Mouse (Mus musculus) embryonic facial prominence, embryonic 11.5 days (tissue): ENCODE data around the gene Bphl. TPM values are rescaled to one million over a fixed set of nuclear protein-coding genes. Genes with fewer than 3 reads are reported as not detected.

Experiments used
- ATAC-seq: fragments of 200-750 bp; cut with Nextera tagmentation; replicated peaks from 2 replicates; pipeline ENCODE4 v1.8.0; 2017; ENCODE audit warnings: low read depth; ENCODE audit not compliant: insufficient number of reproducible peaks, low FRiP score, low TSS enrichment
- DNase-seq: peaks from one replicate; pipeline ENCODE4 v3.0.0-alpha.2; 2015; ENCODE audit warnings: low spot score
- H3K27ac ChIP-seq: fragments of 300-500 bp; sonication (generic); replicated peaks from 2 replicates; pipeline ENCODE4 v1.5.1; 2014; ENCODE audit warnings: mild to moderate bottlenecking, low read depth, low read length, control low read depth
- H3K27me3 ChIP-seq: fragments of 300-500 bp; sonication (generic); 2 replicates; pipeline ENCODE4 v1.6.1; 2014; ENCODE audit warnings: mild to moderate bottlenecking, low read length, moderate library complexity, mixed read lengths; ENCODE audit not compliant: control insufficient read depth, insufficient read depth
- H3K36me3 ChIP-seq: fragments of 300-500 bp; sonication (generic); replicated peaks from 2 replicates; pipeline ENCODE4 v1.6.1; 2014; ENCODE audit warnings: low read depth, mild to moderate bottlenecking, low read length, moderate library complexity, mixed read lengths; ENCODE audit not compliant: control insufficient read depth, insufficient read depth
- H3K4me1 ChIP-seq: fragments of 300-500 bp; sonication (generic); 2 replicates; pipeline ENCODE4 v1.6.1; 2014; ENCODE audit warnings: low read length, mixed read lengths; ENCODE audit not compliant: control insufficient read depth, insufficient read depth
- H3K4me2 ChIP-seq: fragments of 300-500 bp; sonication (generic); 2 replicates; pipeline ENCODE4 v1.6.1; 2014; ENCODE audit warnings: low read depth, mild to moderate bottlenecking, control low read depth, low read length, moderate library complexity
- H3K4me3 ChIP-seq: fragments of 300-500 bp; sonication (generic); 2 replicates; pipeline ENCODE4 v1.5.1; 2014; ENCODE audit warnings: low read depth, low read length, control low read depth
- H3K9ac ChIP-seq: fragments of 300-500 bp; sonication (generic); replicated peaks from 2 replicates; pipeline ENCODE4 v1.6.1; 2014; ENCODE audit warnings: mild to moderate bottlenecking, control low read depth, low read length
- H3K9me3 ChIP-seq: fragments of 300-500 bp; sonication (generic); replicated peaks from 2 replicates; pipeline ENCODE4 v1.6.1; 2016; ENCODE audit warnings: mild to moderate bottlenecking, low read length, inconsistent platforms, mixed read lengths; ENCODE audit not compliant: control insufficient read depth
- WGBS: fragments of 180-500 bp; shearing (Covaris S2); extraction: QIAGEN DNeasy Blood & Tissue Kit; methylation state at CpG from one replicate; pipeline ENCODE4 v1.1.7; 2014; 5-methylcytosine and 5-hydroxymethylcytosine counted together
- polyA plus RNA-seq: library from polyadenylated mRNA; unstranded; fragments of >200 nt; fragmentation: Nextera tagmentation; extraction: Ambion mirVana; gene quantifications from 2 replicates; pipeline ENCODE4 v1.2.1, GENCODE M21; 2014

Bphl gene
- polyA plus RNA-seq, 1 experiment from 2014 or later: 42.8 TPM

- 84% methylated on average over 3 of the region's 3 CpGs for WGBS
- no peak for ATAC-seq
- no peak overlapping the region for H3K4me3 ChIP-seq
- H3K9me3 ChIP-seq: no peaks in the 10 kb centered on the region
- no peaks in the 10 kb centered on the region for H3K36me3 ChIP-seq
- H3K4me1 ChIP-seq: no peaks in the 10 kb centered on the region
- H3K9ac ChIP-seq: no peak overlapping the region
- H3K27me3 ChIP-seq: no peaks in the 10 kb centered on the region
- H3K4me2 ChIP-seq: no peak overlapping the region
- H3K27ac ChIP-seq: no peak overlapping the region
- DNase-seq: no peak
Measured at GRCm38 (mm10) chr13:34054983-34055382, 17.6 kb downstream of the Bphl start.

- Histone ChIP-seq H3K4me1 (no peaks in the 10 kb centered on the region), H3K4me3 (no peak overlapping the region), H3K27me3 (no peaks in the 10 kb centered on the region), H3K9me3 (no peaks in the 10 kb centered on the region), H3K27ac (no peak overlapping the region), H3K4me2 (no peak overlapping the region), H3K9ac (no peak overlapping the region), H3K36me3 (no peaks in the 10 kb centered on the region)
- ATAC-seq (no peak), DNase-seq (no peak)
- 65% methylated on average over 1 of the region's 1 CpGs for WGBS
Measured at GRCm38 (mm10) chr13:34057252-34057651, 19.9 kb downstream of the Bphl start.

GRCm38 (mm10) chr13:34060061-34060460 lies 22.7 kb downstream of the Bphl start:
- Histone ChIP-seq H3K27ac (no peak overlapping the region), H3K9ac (no peak overlapping the region), H3K9me3 (no peaks in the 10 kb centered on the region), H3K4me3 (no peak overlapping the region), H3K27me3 (no peaks in the 10 kb centered on the region), H3K4me2 (no peak overlapping the region), H3K36me3 (no peaks in the 10 kb centered on the region), H3K4me1 (no peaks in the 10 kb centered on the region)
- DNase-seq: no peak
- WGBS: 89% methylated on average over 9 of the region's 9 CpGs
- no peak for ATAC-seq

- Histone ChIP-seq H3K27ac (no peak overlapping the region), H3K9ac (no peak overlapping the region), H3K9me3 (no peaks in the 10 kb centered on the region), H3K36me3 (no peaks in the 10 kb centered on the region), H3K27me3 (no peaks in the 10 kb centered on the region), H3K4me1 (no peaks in the 10 kb centered on the region), H3K4me2 (no peak overlapping the region), H3K4me3 (no peak overlapping the region)
- WGBS: 85% methylated on average over 10 of the region's 10 CpGs
- DNase-seq (no peak), ATAC-seq (no peak)
Measured at GRCm38 (mm10) chr13:34062466-34062865, 25.1 kb downstream of the Bphl start.

- DNase-seq: no peak
- 50% methylated on average over 1 of the region's 1 CpGs for WGBS
- no peaks in the 10 kb centered on the region for H3K36me3 ChIP-seq
Measured at GRCm38 (mm10) chr13:34066351-34066750, 29.0 kb downstream of the Bphl start.

GRCm38 (mm10) chr13:34070296-34070695 lies 32.9 kb downstream of the Bphl start:
- DNase-seq (no peak), ATAC-seq (no peak)
- Histone ChIP-seq H3K36me3 (no peaks in the 10 kb centered on the region), H3K9ac (no peak overlapping the region), H3K4me2 (no peak overlapping the region), H3K27ac (no peak overlapping the region), H3K9me3 (no peaks in the 10 kb centered on the region), H3K4me1 (no peaks in the 10 kb centered on the region), H3K27me3 (no peaks in the 10 kb centered on the region), H3K4me3 (no peak overlapping the region)
- WGBS: 37% methylated on average over 4 of the region's 4 CpGs

More at GRCm38 (mm10) chr13:34066351-34066750, 29.0 kb downstream of the Bphl start:
- no peak overlapping the region for H3K4me2 ChIP-seq
- no peak overlapping the region for H3K9ac ChIP-seq
- H3K27ac ChIP-seq: no peak overlapping the region
- H3K9me3 ChIP-seq: no peaks in the 10 kb centered on the region
- no peak for ATAC-seq
- no peaks in the 10 kb centered on the region for H3K4me1 ChIP-seq
- no peaks in the 10 kb centered on the region for H3K27me3 ChIP-seq
- no peak overlapping the region for H3K4me3 ChIP-seq

GRCm38 (mm10) chr13:34071836-34072235 lies 34.4 kb downstream of the Bphl start:
- no peaks in the 10 kb centered on the region for H3K9me3 ChIP-seq
- WGBS: 82% methylated on average over 6 of the region's 6 CpGs
- ATAC-seq: no peak
- H3K4me2 ChIP-seq: no peak overlapping the region
- no peak overlapping the region for H3K27ac ChIP-seq
- H3K4me1 ChIP-seq: no peaks in the 10 kb centered on the region
- no peak overlapping the region for H3K9ac ChIP-seq
- H3K36me3 ChIP-seq: no peaks in the 10 kb centered on the region
- no peak overlapping the region for H3K4me3 ChIP-seq
- no peaks in the 10 kb centered on the region for H3K27me3 ChIP-seq
- DNase-seq: no peak

GRCm38 (mm10) chr13:34072847-34073246 lies 35.5 kb downstream of the Bphl start:
- Histone ChIP-seq H3K9ac (no peak overlapping the region), H3K4me1 (no peaks in the 10 kb centered on the region), H3K27me3 (no peaks in the 10 kb centered on the region), H3K27ac (no peak overlapping the region), H3K4me3 (no peak overlapping the region), H3K36me3 (no peaks in the 10 kb centered on the region), H3K9me3 (no peaks in the 10 kb centered on the region), H3K4me2 (no peak overlapping the region)
- 76% methylated on average over 3 of the region's 3 CpGs for WGBS
- DNase-seq: no peak
- no peak for ATAC-seq
